Mouse (Mus musculus): ENCODE data around the gene AU022252. TPM values are rescaled to one million over a fixed set of nuclear protein-coding genes. Genes with fewer than 3 reads are reported as not detected.

The AU022252 gene
- polyA plus RNA-seq, 1 experiment = 5.0 TPM

- H3K4me1 ChIP-seq (ENCODE audit: control insufficient read depth, insufficient read depth, low read length) = no peaks in the 10 kb centered on the region
- H3K27ac ChIP-seq (ENCODE audit: control insufficient read depth, insufficient read depth, low read depth, low read length, poor library complexity) = no peak overlapping the region
- WGBS = 40% methylated on average over 13 of the region's 13 CpGs
Observed at GRCm38 (mm10) chr4:119247462-119248235, 15.1 kb upstream of the AU022252 start.

GRCm38 (mm10) chr4:119246688-119247225 is 14.2 kb upstream of the AU022252 start:
- Histone ChIP-seq H3K27ac (ENCODE audit: control insufficient read depth, insufficient read depth, low read depth, low read length, poor library complexity) (no peak overlapping the region), H3K4me3 (replicated peaks; ENCODE audit: control insufficient read depth, low read depth, low read length) (no peak overlapping the region), H3K4me1 (ENCODE audit: control insufficient read depth, insufficient read depth, low read length) (no peaks in the 10 kb centered on the region)
- TF ChIP-seq CTCF (IDR thresholded peaks at IDR 0.05; ENCODE audit: control insufficient read depth, insufficient read depth, low read length) = no peak
- 75% methylated on average over 14 of the region's 14 CpGs for WGBS

More at GRCm38 (mm10) chr4:119247462-119248235, 15.1 kb upstream of the AU022252 start:
- H3K4me3 ChIP-seq (replicated peaks; ENCODE audit: control insufficient read depth, low read depth, low read length) = no peak overlapping the region
- TF ChIP-seq CTCF (IDR thresholded peaks at IDR 0.05; ENCODE audit: control insufficient read depth, insufficient read depth, low read length) (peak; percentile 88), POLR2A (IDR thresholded peaks at IDR 0.05; ENCODE audit: borderline replicate concordance, control insufficient read depth, low read depth, low read length) (no peak)

- Histone ChIP-seq H3K4me1 (ENCODE audit: control insufficient read depth, insufficient read depth, low read length) (no peaks in the 10 kb centered on the region), H3K4me3 (replicated peaks; ENCODE audit: control insufficient read depth, low read depth, low read length) (no peak overlapping the region), H3K27ac (ENCODE audit: control insufficient read depth, insufficient read depth, low read depth, low read length, poor library complexity) (no peak overlapping the region)
- WGBS = 89% methylated on average over 9 of the region's 9 CpGs
- TF ChIP-seq CTCF (IDR thresholded peaks at IDR 0.05; ENCODE audit: control insufficient read depth, insufficient read depth, low read length) = no peak
- TF ChIP-seq POLR2A (IDR thresholded peaks at IDR 0.05; ENCODE audit: borderline replicate concordance, control insufficient read depth, low read depth, low read length) = no peak
Observed at GRCm38 (mm10) chr4:119245961-119246360, 13.4 kb upstream of the AU022252 start.

DNA sequence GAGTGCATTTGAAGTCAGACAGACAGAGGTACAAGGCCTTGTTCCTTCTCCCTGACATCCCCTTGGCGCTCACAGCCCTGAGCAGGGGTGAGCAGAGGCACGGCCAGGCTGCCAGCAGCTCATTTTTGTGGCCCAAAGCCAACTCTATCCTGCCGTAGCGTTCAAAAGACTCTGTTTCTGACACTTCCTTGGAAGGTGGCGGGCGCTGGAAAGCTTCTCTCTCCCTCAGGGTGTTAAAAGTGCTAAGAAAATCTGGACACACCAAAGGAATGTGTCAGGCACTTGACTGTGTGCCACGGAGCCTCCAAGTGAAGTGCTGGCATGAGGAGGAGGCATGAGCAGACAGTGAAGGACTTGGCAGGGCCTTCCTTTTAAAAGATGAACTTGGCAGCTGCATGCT is 13.0 kb upstream of the AU022252 start:
- H3K27ac ChIP-seq (ENCODE audit: control insufficient read depth, insufficient read depth, low read depth, low read length, poor library complexity) = no peak overlapping the region
- no peak for TF ChIP-seq POLR2A (IDR thresholded peaks at IDR 0.05; ENCODE audit: borderline replicate concordance, control insufficient read depth, low read depth, low read length)
- TF ChIP-seq CTCF (IDR thresholded peaks at IDR 0.05; ENCODE audit: control insufficient read depth, insufficient read depth, low read length) = no peak
- no peak overlapping the region for H3K4me3 ChIP-seq (replicated peaks; ENCODE audit: control insufficient read depth, low read depth, low read length)
- H3K4me1 ChIP-seq (ENCODE audit: control insufficient read depth, insufficient read depth, low read length) = no peaks in the 10 kb centered on the region
- WGBS = 82% methylated on average over 7 of the region's 7 CpGs

DNA sequence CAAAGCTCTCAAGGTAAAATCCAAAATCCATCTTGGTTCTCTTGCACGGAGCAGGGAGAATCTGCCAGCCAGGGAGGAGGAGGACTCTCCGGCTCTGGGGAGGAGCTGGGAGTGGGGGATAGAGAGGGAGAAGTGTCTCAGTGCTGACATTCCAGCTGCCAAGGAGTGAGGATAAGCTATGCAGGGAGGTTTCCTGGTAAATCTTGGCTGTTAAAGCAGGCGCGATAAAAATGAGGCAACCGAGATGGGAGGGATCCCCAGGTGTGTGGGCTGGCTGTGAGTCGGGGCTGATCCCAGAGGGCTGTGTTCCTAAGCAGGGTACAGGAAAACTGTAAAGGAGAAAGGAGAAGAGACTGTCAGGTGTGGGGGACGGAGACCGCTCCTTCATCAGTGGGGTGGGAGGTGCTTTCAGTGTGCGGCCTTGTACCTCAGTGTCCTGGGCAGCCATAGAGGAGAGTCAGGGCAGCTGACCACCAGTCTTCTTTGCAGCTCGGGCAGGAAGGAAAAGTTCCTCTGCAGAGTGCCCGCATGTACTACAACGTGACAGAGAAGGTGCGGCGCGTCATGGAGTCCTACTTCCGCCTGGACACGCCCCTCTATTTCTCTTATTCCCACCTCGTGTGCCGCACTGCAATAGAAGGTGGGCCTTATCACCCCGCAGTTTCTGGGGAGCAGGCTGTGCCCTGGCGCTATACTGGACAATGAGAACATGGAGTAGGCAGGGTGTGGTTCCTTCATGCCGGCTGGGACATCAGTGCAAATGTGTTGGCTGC is 12.1 kb upstream of the AU022252 start:
- Histone ChIP-seq H3K4me1 (ENCODE audit: control insufficient read depth, insufficient read depth, low read length) (no peaks in the 10 kb centered on the region), H3K4me3 (replicated peaks; ENCODE audit: control insufficient read depth, low read depth, low read length) (no peak overlapping the region), H3K27ac (ENCODE audit: control insufficient read depth, insufficient read depth, low read depth, low read length, poor library complexity) (no peak overlapping the region)
- TF ChIP-seq POLR2A (IDR thresholded peaks at IDR 0.05; ENCODE audit: borderline replicate concordance, control insufficient read depth, low read depth, low read length) (no peak), CTCF (IDR thresholded peaks at IDR 0.05; ENCODE audit: control insufficient read depth, insufficient read depth, low read length) (no peak)
- 86% methylated on average over 22 of the region's 22 CpGs for WGBS

DNA sequence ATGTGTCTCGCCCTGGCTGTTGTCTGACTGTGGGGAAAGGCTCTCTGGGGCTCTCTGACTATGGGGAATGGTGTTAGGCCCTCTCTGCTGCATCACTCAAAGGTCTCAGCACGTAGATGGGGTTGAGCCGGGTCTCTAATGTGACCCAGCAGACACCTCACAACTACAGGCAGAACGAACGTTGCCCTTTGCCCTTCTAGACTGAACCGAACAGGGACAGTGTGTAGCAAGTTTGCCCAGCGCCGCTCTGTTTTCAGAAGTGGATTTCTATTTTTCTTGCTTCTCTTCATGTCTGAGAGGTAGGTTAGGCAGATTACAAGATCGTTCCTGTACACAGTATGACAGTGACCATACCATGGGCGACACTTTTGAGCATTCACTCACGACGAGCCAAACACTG is 10.1 kb upstream of the AU022252 start:
- H3K4me1 ChIP-seq (ENCODE audit: control insufficient read depth, insufficient read depth, low read length) = no peaks in the 10 kb centered on the region; the same call in 1 of the 2 replicates
- no peak overlapping the region for H3K4me3 ChIP-seq (replicated peaks; ENCODE audit: control insufficient read depth, low read depth, low read length)
- TF ChIP-seq CTCF (IDR thresholded peaks at IDR 0.05; ENCODE audit: control insufficient read depth, insufficient read depth, low read length) = no peak
- no peak for TF ChIP-seq POLR2A (IDR thresholded peaks at IDR 0.05; ENCODE audit: borderline replicate concordance, control insufficient read depth, low read depth, low read length)
- H3K27ac ChIP-seq (ENCODE audit: control insufficient read depth, insufficient read depth, low read depth, low read length, poor library complexity) = no peak overlapping the region
- WGBS = 85% methylated on average over 12 of the region's 12 CpGs

- TF ChIP-seq CTCF (IDR thresholded peaks at IDR 0.05; ENCODE audit: control insufficient read depth, insufficient read depth, low read length) = peak; percentile 51; the same call in 1 of the 2 replicates
- no peak for TF ChIP-seq POLR2A (IDR thresholded peaks at IDR 0.05; ENCODE audit: borderline replicate concordance, control insufficient read depth, low read depth, low read length)
- Histone ChIP-seq H3K27ac (ENCODE audit: control insufficient read depth, insufficient read depth, low read depth, low read length, poor library complexity) (no peak overlapping the region), H3K4me1 (ENCODE audit: control insufficient read depth, insufficient read depth, low read length) (no peaks in the 10 kb centered on the region; the same call in 1 of the 2 replicates), H3K4me3 (replicated peaks; ENCODE audit: control insufficient read depth, low read depth, low read length) (no peak overlapping the region)
- WGBS = 80% methylated on average over 14 of the region's 14 CpGs
Observed at GRCm38 (mm10) chr4:119241664-119242063, 9.2 kb upstream of the AU022252 start.

DNA sequence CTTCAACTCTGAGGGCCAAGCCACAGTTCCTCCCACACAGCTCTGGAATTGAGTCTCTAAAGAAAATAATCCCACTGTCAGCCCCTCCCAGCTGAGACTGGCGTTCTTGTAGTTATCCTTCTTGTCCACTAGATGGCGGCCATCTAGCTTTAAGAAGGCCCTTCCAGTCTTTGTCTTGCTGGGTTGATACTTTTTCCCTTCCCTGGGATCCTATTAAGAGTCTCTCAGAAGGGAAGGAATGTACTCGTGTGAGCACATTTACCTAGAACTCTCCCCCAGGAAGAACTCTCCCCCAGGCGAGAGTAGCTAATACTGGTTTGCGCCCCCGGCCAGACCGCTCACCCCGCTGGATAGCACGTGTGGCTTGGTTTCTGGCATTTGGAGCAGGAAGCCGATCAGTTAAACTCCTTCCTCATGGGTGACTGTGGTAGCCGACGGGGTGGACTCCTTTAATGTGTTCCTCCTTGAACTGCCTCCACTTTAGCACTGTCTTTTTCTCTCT is 6.7 kb upstream of the AU022252 start:
- TF ChIP-seq POLR2A (IDR thresholded peaks at IDR 0.05; ENCODE audit: borderline replicate concordance, control insufficient read depth, low read depth, low read length) (no peak), CTCF (IDR thresholded peaks at IDR 0.05; ENCODE audit: control insufficient read depth, insufficient read depth, low read length) (peak; percentile 53)
- under 1% methylated on average over 12 of the region's 12 CpGs for WGBS
- no peaks in the 10 kb centered on the region; the same call in 1 of the 2 replicates for H3K4me1 ChIP-seq (ENCODE audit: control insufficient read depth, insufficient read depth, low read length)
- no peak overlapping the region for H3K27ac ChIP-seq (ENCODE audit: control insufficient read depth, insufficient read depth, low read depth, low read length, poor library complexity)
- H3K4me3 ChIP-seq (replicated peaks; ENCODE audit: control insufficient read depth, low read depth, low read length) = peak overlapping the region; percentile 21
